Mouse (Mus musculus) embryonic facial prominence, embryonic 15.5 days (tissue): ENCODE measurements around the gene Avil. TPM values are rescaled to one million over a fixed set of nuclear protein-coding genes. Genes with fewer than 3 reads are reported as not detected.

ENCODE experiments used
- ATAC-seq: fragments of 200-750 bp; cut with Nextera tagmentation; 2 replicates; pipeline ENCODE4 v1.8.0; 2017; ENCODE audit warnings: low read depth, moderate TSS enrichment; ENCODE audit not compliant: insufficient number of reproducible peaks, low FRiP score, low TSS enrichment
- H3K27ac ChIP-seq: fragments of 300-500 bp; sonication (generic); replicated peaks from 2 replicates; pipeline ENCODE4 v1.5.1; 2015; ENCODE audit warnings: mild to moderate bottlenecking, inconsistent platforms
- H3K27me3 ChIP-seq: fragments of 300-500 bp; sonication (generic); 2 replicates; pipeline ENCODE4 v1.6.1; 2015; ENCODE audit warnings: inconsistent platforms
- H3K36me3 ChIP-seq: fragments of 300-500 bp; sonication (generic); 2 replicates; pipeline ENCODE4 v1.6.1; 2015; ENCODE audit warnings: mild to moderate bottlenecking, inconsistent platforms
- H3K4me1 ChIP-seq: fragments of 300-500 bp; sonication (generic); 2 replicates; pipeline ENCODE4 v1.6.1; 2015; ENCODE audit warnings: inconsistent platforms
- H3K4me2 ChIP-seq: fragments of 300-500 bp; sonication (generic); replicated peaks from 2 replicates; pipeline ENCODE4 v1.6.1; 2015; ENCODE audit warnings: mild to moderate bottlenecking, inconsistent platforms
- H3K4me3 ChIP-seq: fragments of 300-500 bp; sonication (generic); replicated peaks from 2 replicates; pipeline ENCODE4 v1.5.1; 2015; ENCODE audit warnings: mild to moderate bottlenecking, inconsistent platforms
- H3K9ac ChIP-seq: fragments of 300-500 bp; sonication (generic); 2 replicates; pipeline ENCODE4 v1.6.1; 2015; ENCODE audit warnings: inconsistent platforms
- H3K9me3 ChIP-seq: fragments of 300-500 bp; sonication (generic); replicated peaks from 2 replicates; pipeline ENCODE4 v1.6.1; 2016; ENCODE audit warnings: inconsistent platforms
- WGBS: fragments of 180-500 bp; shearing (Covaris S2); methylation state at CpG from one replicate; pipeline ENCODE4 v1.1.7; 2015; 5-methylcytosine and 5-hydroxymethylcytosine counted together
- polyA plus RNA-seq: library from polyadenylated mRNA; unstranded; fragments of >200 nt; fragmentation: Nextera tagmentation; extraction: Ambion mirVana; gene quantifications from 2 replicates; pipeline ENCODE4 v1.2.1, GENCODE M21; 2015

Avil gene
- polyA plus RNA-seq, 1 experiment from 2014 or later, result 1.8 TPM

DNA sequence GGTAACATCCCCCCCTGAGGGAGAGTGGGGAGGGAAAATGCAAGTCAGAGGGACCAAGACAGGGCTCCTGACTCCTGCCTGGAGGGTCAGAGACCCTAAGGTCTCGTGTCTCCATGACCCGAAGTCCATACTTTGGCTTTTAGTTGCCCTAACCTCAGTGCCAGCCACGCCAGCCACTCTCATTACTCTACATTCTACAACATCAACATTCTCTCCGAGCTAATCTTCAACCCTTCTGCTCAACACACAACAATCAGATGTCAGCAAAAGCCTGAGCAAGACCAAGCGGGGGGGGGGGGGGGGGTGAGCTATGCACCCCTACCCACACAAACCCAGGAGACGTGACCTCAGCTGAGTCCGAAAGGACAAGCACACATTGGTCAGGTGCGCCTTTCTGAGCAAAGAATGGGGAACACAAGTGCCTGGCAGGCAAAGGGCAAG lies 32.8 kb downstream of the Avil start:
- 80% methylated on average over 8 of the region's 8 CpGs for WGBS
- Histone ChIP-seq H3K4me2 (no peak overlapping the region), H3K27me3 (no peaks in the 10 kb centered on the region), H3K36me3 (peaks cover 6% of the 10 kb centered on the region; the same call in 1 of the 2 replicates), H3K9me3 (no peaks in the 10 kb centered on the region), H3K4me1 (peaks cover 5% of the 10 kb centered on the region), H3K4me3 (no peak overlapping the region), H3K27ac (no peak overlapping the region), H3K9ac (no peak overlapping the region)
- no peak for ATAC-seq

DNA sequence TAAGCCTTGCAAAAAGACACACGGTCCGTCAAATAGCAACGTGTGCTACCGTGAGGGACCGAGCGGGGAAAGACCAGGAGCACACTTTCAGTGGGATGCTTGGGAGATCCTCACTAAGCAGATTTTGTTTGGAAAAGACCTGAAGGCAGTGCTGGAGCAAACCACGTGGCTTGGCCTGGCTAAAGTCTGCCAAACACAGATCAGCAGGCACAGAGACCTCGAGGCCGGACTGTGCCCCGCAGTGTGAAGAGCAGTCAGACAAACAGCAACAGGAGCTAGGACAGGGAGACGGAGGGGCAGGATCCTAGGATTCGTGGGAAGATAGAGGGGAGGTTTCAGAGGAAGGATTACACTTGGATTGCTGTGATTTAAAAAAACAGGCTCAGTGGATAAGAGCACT lies 35.8 kb downstream of the Avil start:
- ATAC-seq, result no peak
- no peaks in the 10 kb centered on the region for H3K9me3 ChIP-seq
- no peaks in the 10 kb centered on the region for H3K27me3 ChIP-seq
- H3K4me3 ChIP-seq, result no peak overlapping the region
- no peaks in the 10 kb centered on the region for H3K36me3 ChIP-seq
- no peak overlapping the region for H3K9ac ChIP-seq
- WGBS, result 78% methylated on average over 12 of the region's 12 CpGs
- peaks cover 14% of the 10 kb centered on the region; the same call in 1 of the 2 replicates for H3K4me1 ChIP-seq
- H3K27ac ChIP-seq, result no peak overlapping the region
- H3K4me2 ChIP-seq, result no peak overlapping the region

DNA sequence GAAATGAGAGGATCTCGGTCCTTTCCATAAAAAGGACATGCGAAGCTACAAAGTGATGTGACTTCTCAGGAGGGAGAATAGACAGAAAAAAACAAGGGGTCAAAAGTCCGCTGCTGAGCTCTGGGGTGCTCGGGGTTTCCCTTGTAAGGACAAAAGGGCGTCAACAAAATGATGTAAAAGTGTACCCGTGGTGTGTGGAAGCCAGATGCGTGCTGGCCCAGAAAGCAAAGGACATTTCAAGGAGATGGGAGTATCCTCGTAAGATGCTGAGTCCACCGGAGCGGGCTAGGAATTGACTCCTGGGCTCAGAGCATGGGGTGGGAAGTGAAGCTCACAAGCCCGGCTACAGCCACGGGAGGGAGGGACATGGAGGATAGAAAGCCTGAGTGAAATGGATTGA lies 37.1 kb downstream of the Avil start:
- Histone ChIP-seq H3K9me3 (no peaks in the 10 kb centered on the region), H3K4me3 (no peak overlapping the region), H3K27me3 (no peaks in the 10 kb centered on the region), H3K36me3 (no peaks in the 10 kb centered on the region), H3K4me1 (peaks cover 17% of the 10 kb centered on the region), H3K9ac (no peak overlapping the region), H3K27ac (no peak overlapping the region), H3K4me2 (no peak overlapping the region)
- WGBS, result 77% methylated on average over 12 of the region's 12 CpGs
- ATAC-seq, result no peak

DNA sequence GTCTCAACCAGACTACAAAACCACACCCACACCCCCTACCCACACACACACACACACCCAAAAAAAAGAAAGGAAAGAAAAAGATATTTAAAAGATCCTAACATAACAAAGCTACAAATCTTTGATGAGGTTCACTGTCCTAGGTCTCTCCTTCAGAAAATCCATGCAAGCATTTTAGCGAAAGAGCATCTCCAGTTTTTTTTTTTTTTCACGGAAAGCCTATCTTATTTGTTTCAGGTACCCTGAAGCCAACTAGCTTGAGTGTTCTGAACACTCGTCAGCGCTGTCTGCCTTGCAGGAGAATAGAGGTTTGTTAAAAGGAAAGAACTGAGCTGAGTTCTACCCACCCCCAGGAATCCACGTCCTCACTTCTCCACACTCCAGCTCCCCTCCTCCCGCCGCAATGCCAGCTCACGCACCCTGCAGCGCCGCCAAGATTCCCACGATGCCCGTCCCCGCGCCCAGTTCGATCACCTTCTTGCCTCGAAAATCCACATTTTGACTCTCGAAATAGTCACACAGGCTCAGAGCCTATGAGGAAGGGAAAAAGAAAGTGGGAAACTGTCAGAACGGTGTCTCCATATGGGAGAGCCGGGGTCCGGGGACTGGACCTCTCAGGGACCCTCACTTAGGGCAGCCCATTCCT lies 40.2 kb downstream of the Avil start:
- WGBS, result under 1% methylated on average over 20 of the region's 20 CpGs
- peak overlapping the region; percentile 90 for H3K27ac ChIP-seq
- ATAC-seq, result no peak; the same call in 1 of the 2 replicates

DNA sequence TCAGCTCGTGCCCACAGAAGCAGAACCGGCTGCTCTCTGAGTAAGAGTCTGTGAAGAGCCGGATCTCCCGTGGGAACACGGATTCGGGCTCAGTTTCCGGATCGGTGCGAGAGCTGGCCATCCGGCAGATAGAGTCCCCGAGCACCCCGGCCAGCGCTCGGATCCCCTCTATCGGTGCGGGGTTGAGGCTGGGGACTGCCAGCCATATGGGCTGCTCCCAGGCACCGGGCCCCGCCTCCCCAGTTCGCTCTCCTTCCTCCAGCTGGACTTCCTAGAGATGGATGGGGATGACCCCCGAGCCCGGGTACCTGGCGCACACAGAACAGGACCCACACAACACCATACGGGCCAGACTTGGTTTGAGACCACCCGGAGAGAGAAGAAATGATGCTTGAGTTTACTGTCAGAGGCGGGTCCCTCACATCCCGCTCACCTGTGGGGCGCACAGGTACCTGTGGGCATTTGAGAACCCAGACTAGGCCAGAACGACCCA lies 40.8 kb downstream of the Avil start, which contains the start of the genes Mettl1 and Eef1akmt3:
Gene Mettl1 (plus strand): TSS at position 141 of the 493 bp plus-strand sequence.
Gene Eef1akmt3 (minus strand): TSS at position 240 of the 493 bp plus-strand sequence.
- peak within 1 kb of the TSS; percentile 97 for H3K4me2 ChIP-seq
- H3K27me3 ChIP-seq, result no peaks in the 10 kb centered on the region
- H3K27ac ChIP-seq, result peak within 1 kb of the TSS; percentile 90
- H3K9ac ChIP-seq, result peak within 1 kb of the TSS; percentile 77
- H3K36me3 ChIP-seq, result peaks cover 14% of the 10 kb centered on the region
- peak within 1 kb of the TSS; percentile 89 for H3K4me3 ChIP-seq
- ATAC-seq, result peak; percentile 76
- under 1% methylated on average over 28 of the region's 28 CpGs for WGBS
- H3K9me3 ChIP-seq, result no peaks in the 10 kb centered on the region
- peaks cover 23% of the 10 kb centered on the region for H3K4me1 ChIP-seq

More for the DNA sequence above, 40.2 kb downstream of the Avil start:
- peak overlapping the region; percentile 77 for H3K9ac ChIP-seq
- H3K36me3 ChIP-seq, result peaks cover 14% of the 10 kb centered on the region
- H3K4me2 ChIP-seq, result peak overlapping the region; percentile 97
- no peaks in the 10 kb centered on the region for H3K27me3 ChIP-seq
- H3K4me3 ChIP-seq, result peak overlapping the region; percentile 89
- no peaks in the 10 kb centered on the region for H3K9me3 ChIP-seq
- H3K4me1 ChIP-seq, result peaks cover 23% of the 10 kb centered on the region

DNA sequence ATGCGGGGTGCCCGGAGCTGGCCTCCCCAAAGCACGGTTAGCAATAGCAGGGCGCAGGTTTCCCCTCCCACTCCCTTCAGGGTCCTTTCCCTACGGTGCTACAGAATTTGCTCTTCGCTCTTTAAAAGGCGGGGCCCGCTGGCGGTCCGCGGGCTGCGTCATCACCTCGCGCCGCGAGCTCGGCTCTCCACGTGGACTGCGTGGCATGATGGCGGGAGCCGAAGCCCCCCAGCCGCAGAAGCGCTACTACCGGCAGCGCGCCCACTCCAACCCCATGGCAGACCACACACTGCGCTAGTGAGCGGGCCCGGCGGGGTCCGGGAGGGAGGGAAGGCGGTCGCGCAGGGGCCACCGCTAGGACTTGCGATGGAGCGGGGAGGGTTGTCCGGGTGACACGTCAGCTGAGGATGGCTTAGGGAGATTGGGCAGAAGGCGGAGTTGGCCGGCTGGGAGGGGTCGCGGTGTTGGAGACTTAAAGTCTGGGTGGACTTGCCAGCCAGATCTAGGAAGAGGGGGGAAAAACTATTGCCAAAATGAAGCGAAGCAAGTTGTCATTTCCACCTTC lies 41.3 kb downstream of the Avil start:
- Histone ChIP-seq H3K4me3 (peak overlapping the region; percentile 89), H3K4me1 (peaks cover 23% of the 10 kb centered on the region), H3K9me3 (no peaks in the 10 kb centered on the region), H3K27me3 (peaks cover 2% of the 10 kb centered on the region; the same call in 1 of the 2 replicates), H3K9ac (peak overlapping the region; percentile 77), H3K4me2 (peak overlapping the region; percentile 97), H3K27ac (peak overlapping the region; percentile 90), H3K36me3 (peaks cover 14% of the 10 kb centered on the region)
- WGBS, result under 1% methylated on average over 44 of the region's 44 CpGs
- ATAC-seq, result peak; percentile 86

DNA sequence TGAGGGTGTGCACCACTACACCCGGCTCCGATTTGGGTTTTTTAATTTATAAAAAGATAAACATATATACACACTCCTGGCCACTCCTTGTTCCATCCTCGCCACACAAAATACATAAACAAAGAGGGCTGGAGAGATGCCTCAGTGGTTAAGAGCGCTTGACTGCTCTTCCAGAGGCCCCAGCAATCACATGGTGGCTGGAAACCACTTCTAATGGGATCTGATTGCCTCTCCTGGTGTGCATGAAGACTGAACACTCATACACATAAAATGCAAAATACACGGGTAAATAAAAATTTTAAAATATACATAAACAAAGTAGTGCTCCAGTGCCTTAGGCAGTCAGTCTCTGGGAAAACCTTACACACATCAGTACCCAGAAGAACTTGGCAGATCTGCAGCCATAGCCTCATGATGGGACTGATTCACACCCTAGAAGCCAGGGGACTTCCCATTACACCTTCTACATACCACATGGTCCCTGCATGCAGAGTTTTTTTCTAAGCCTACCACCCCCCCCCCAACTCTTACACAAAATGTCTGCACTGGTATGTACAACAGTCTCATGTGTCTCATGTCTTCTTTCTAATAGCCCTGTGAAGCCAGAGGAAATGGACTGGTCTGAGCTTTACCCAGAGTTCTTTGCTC lies 42.1 kb downstream of the Avil start:
- H3K27ac ChIP-seq, result peak overlapping the region; percentile 90
- H3K4me3 ChIP-seq, result peak overlapping the region; percentile 89
- H3K9me3 ChIP-seq, result no peaks in the 10 kb centered on the region
- no peak for ATAC-seq
- WGBS, result 14% methylated on average over 5 of the region's 5 CpGs
- peak overlapping the region; percentile 97 for H3K4me2 ChIP-seq
- H3K9ac ChIP-seq, result peak overlapping the region; percentile 77
- H3K4me1 ChIP-seq, result peaks cover 23% of the 10 kb centered on the region
- peaks cover 14% of the 10 kb centered on the region for H3K36me3 ChIP-seq
- peaks cover 9% of the 10 kb centered on the region for H3K27me3 ChIP-seq

DNA sequence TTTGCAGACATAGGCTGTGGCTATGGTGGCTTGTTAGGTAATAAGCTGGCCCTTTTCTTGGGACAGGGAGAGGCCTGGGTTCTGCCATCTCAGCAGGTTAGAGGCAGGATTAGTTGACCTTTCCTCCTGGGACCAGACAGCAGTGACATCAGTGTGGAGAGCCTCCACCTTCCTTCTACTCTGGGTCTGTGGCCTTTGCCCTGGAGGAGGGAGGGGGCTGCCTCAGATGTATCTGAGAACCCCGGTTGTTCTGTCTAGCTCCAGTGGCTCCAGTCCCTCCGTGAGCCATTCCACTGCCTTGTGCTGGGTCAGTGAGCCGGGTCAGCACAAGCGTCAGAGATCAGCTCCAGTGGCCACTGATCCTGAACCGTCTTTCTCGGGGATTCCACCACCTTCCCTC lies 42.7 kb downstream of the Avil start:
- H3K4me1 ChIP-seq, result peaks cover 25% of the 10 kb centered on the region
- H3K36me3 ChIP-seq, result peaks cover 14% of the 10 kb centered on the region
- H3K9me3 ChIP-seq, result no peaks in the 10 kb centered on the region
- peaks cover 15% of the 10 kb centered on the region for H3K27me3 ChIP-seq
- 89% methylated on average over 6 of the region's 6 CpGs for WGBS
- H3K27ac ChIP-seq, result no peak overlapping the region
- ATAC-seq, result no peak
- no peak overlapping the region for H3K4me2 ChIP-seq
- H3K9ac ChIP-seq, result no peak overlapping the region
- H3K4me3 ChIP-seq, result 0 out of 2 replicates have a peak overlapping the region, but pooled peaks have one; percentile 89

DNA sequence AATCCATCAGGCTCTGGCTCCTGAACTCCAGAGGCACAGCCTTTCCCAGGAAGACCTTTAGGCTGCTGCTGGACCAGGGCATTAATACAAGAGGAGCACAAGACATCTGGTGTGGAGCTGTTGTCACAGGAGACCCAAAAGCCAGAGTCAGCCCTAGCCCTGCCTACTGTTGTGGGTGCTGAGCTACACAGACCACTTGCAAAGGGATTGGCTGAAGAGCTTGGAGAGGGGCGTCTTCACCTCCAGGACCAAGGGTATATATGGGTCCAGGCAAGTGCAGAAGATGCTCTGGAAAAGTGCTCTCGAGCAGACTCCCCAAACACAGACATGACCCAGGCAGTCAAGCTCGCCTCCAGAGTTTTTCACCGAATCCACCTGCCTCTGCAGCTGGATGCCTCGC lies 47.4 kb downstream of the Avil start, which contains the start of gene Cyp27b1:
Gene Cyp27b1 (plus strand): TSS at position 297 of the 400 bp plus-strand sequence.
- Histone ChIP-seq H3K4me1 (peaks cover 23% of the 10 kb centered on the region), H3K9ac (no peak within 1 kb of the TSS), H3K4me3 (peak within 1 kb of the TSS; percentile 19), H3K9me3 (no peaks in the 10 kb centered on the region), H3K27ac (no peak within 1 kb of the TSS), H3K4me2 (peak within 1 kb of the TSS; percentile 36), H3K36me3 (peaks cover 14% of the 10 kb centered on the region), H3K27me3 (peaks cover 55% of the 10 kb centered on the region)
- no peak for ATAC-seq
- 25% methylated on average over 5 of the region's 5 CpGs for WGBS

DNA sequence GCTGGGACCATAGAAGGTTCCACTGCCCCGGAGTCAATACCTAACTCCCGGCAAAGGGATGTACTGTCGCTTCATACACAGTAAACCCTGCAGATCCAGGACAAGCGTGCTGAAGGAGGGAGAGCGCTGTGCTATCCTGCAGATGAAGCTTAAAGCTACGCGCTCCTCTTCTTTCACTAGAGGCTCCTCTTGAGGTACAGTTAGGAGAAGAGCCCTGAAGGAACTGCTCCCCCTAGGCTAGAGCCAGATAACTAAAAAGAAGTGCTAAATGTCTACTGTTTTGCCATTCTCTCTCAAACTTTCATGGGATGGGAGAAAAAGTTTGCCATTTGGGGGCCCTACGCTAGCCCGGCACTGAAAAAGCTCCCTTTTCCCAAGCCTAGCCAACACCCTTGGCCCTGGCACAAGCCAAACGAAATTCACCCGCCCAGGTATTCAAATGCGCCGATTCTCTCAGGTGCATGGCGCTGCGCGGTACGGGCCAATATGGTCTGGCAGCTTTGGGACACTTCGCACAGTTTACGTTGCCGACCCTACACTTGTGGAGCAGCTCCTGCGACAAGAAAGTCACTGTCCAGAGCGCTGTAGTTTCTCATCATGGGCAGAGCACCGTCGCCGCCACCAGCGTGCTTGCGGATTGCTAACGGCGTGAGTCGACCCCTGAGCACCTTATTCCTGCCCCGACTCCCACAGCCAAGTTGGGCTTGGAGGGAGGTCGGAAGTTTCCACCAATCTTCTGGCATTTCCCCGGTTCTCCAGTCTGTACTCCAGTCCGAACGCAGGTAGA lies 48.3 kb downstream of the Avil start:
- Histone ChIP-seq H3K27me3 (peaks cover 55% of the 10 kb centered on the region), H3K9ac (no peak overlapping the region), H3K4me1 (peaks cover 20% of the 10 kb centered on the region), H3K36me3 (peaks cover 7% of the 10 kb centered on the region), H3K4me3 (peak overlapping the region; percentile 19), H3K9me3 (no peaks in the 10 kb centered on the region), H3K4me2 (peak overlapping the region; percentile 36), H3K27ac (no peak overlapping the region)
- no peak for ATAC-seq
- WGBS, result 4% methylated on average over 35 of the region's 35 CpGs
